ENCODE assay signal across 8 mouse cellular contexts in genomic region chr14:61173229-61173628, GRCm38 (mm10). TPM values are rescaled to one million over a fixed set of nuclear protein-coding genes. Genes with fewer than 3 reads are reported as not detected.
DNase-seq lines count a peak whose midpoint lies in the region; ATAC-seq and TF ChIP-seq lines count a peak whose summit lies in the region.

No protein-coding gene starts in this region.

- H3K4me1 ChIP-seq in kidney, postnatal 0 days (replicated peaks; ENCODE audit: insufficient read depth, low read length), result no peaks in the 10 kb centered on the region

- peak overlapping the region; percentile 94 for H3K4me2 ChIP-seq in kidney, postnatal 0 days (ENCODE audit: low read length)

- 0 out of 2 replicates have a peak, but pooled peaks cover 3% of the 10 kb centered on the region for H3K27me3 ChIP-seq in kidney, postnatal 0 days (ENCODE audit: insufficient read depth, low read length)

- peak overlapping the region; percentile 80 for H3K27ac ChIP-seq in kidney, postnatal 0 days

- no peaks in the 10 kb centered on the region for H3K36me3 ChIP-seq in kidney, postnatal 0 days (ENCODE audit: insufficient read depth, low read length)

- peak overlapping the region; percentile 75 for H3K4me3 ChIP-seq in kidney, postnatal 0 days (replicated peaks; ENCODE audit: low read depth, low read length)

- peak; percentile 33 for TF ChIP-seq CTCF in kidney, postnatal 0 days (IDR thresholded peaks at IDR 0.05; ENCODE audit: low read depth)

- H3K9ac ChIP-seq in kidney, postnatal 0 days (ENCODE audit: low read depth, low read length), result peak overlapping the region; percentile 65

- ATAC-seq in kidney, postnatal 0 days (replicated peaks; ENCODE audit: low FRiP score, low read depth), result peak; percentile 27; the same call in 1 of the 2 replicates

- peak; percentile 89 for DNase-seq in A20 (ENCODE audit: low read depth, low spot score)
- DNase-seq in CD8-positive naive resting alpha-beta T cell, adult 2 months (ENCODE audit: low read depth in 2 of 2, low spot score in 2 of 2), result peak; percentile 56 to 60
- peak; percentile 54 for DNase-seq in c-Kit-positive CD71-positive TER-119-negative erythroid progenitor cells, embryonic 14.5 days (ENCODE audit: low read depth)
- DNase-seq in gastrocnemius, postnatal 14 days, result peak; percentile 67
- peak; percentile 78 for DNase-seq in kidney, postnatal 0 days (ENCODE audit: low spot score)
- DNase-seq in lung, postnatal 14 days, result peak; percentile 59
- peak; percentile 58 to 66 for DNase-seq in right cerebral cortex, adult 2 months (ENCODE audit: low spot score in 2 of 2)
- no peak for DNase-seq in urinary bladder, adult 2 months (ENCODE audit: low spot score)

- intact Hi-C loops in gastrocnemius, postnatal 14 days (cut with DNase I; ENCODE audit: low total_unique reads), result no loop called here

- H3K9me3 ChIP-seq in kidney, postnatal 0 days (replicated peaks; ENCODE audit: low read length), result no peaks in the 10 kb centered on the region

- under 1% methylated on average over 37 of the region's 37 CpGs for WGBS in kidney, postnatal 0 days

RNA-seq across cellular contexts. Expression of gene Sacs, which starts 35.0 kb away (rescaled TPM):
- total RNA-seq in gastrocnemius, postnatal 14 days (2021), result 10 to 100 TPM; 22.8 to 31.4 TPM
- 1.2 TPM in 2 replicates for polyA plus RNA-seq in kidney, postnatal 0 days (2015; fragmentation: Nextera tagmentation; extraction: Ambion mirVana)
- polyA plus RNA-seq in urinary bladder, adult 2 months (2012; rRNA removed), result 5.9 and 6.9 TPM in 2 replicates
